Mouse (Mus musculus): ENCODE results near the gene Pcgf1.

GRCm38 (mm10) chr6:83043993-83044392, 33.7 kb upstream of the Pcgf1 start:
- TF ChIP-seq POLR2A (IDR thresholded peaks at IDR 0.05; ENCODE audit: insufficient read depth, low read depth, low read length), result no peak
- no peak for TF ChIP-seq CTCF (IDR thresholded peaks at IDR 0.05; ENCODE audit: insufficient read depth, low read depth, low read length)

All from olfactory bulb, adult 2 months (tissue).